Mouse (Mus musculus): ENCODE data around the gene Usp17ld.
"Not testable (repeated sequence)": the region's sequence is repeated elsewhere in the genome, so short reads cannot be mapped to it uniquely, and the experiment has no call there.

The Usp17ld gene

GRCm38 (mm10) chr7:103252405-103252804 lies at the start of gene Usp17ld:
Gene Usp17ld, minus strand, starts transcription at chr7:103252505.
- not testable (repeated sequence) for DNase-seq (ENCODE audit: low read depth)

- DNase-seq (ENCODE audit: low read depth), result no peak
Measured at GRCm38 (mm10) chr7:103216696-103217095, 35.6 kb downstream of the Usp17ld start, which contains the start of gene Olfr594. Gene Olfr594, plus strand, starts transcription at chr7:103216996.

DNA sequence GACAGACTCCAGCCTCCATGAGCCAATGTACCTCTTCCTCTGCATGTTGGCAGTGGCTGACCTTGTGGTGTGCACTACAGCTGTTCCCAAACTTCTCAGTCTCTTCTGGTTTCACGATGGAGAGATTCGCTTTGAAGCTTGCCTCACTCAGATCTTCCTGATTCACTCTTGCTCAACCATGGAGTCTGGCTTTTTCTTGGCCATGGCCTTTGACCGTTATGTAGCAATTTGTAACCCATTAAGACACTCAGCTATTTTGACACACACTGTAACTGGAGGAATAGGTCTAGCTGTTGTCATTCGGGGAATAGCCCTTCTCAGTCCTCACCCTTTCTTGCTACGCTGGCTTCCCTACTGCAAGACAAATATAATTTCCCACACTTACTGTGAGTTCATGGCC lies 40.3 kb downstream of the Usp17ld start:
- not testable (repeated sequence) for DNase-seq (ENCODE audit: low read depth)

GRCm38 (mm10) chr7:103211562-103211961 lies 40.7 kb downstream of the Usp17ld start, which contains the start of gene Olfr593:
Gene Olfr593, plus strand, starts transcription at chr7:103211862.
- no peak for DNase-seq (ENCODE audit: low read depth)

Measured in c-Kit-positive CD71-negative TER-119-negative erythroid progenitor cells, embryonic 14.5 days (primary cell).